Mouse (Mus musculus) embryonic fibroblast, embryonic 13.5 days (primary cell): ENCODE data around the gene Proser3. TPM values are rescaled to one million over a fixed set of nuclear protein-coding genes. Genes with fewer than 3 reads are reported as not detected.

Experiments used
- H3K27ac ChIP-seq: 2 replicates; pipeline ENCODE4 v1.5.1; 2012; ENCODE audit warnings: low read length, control low read depth, inconsistent platforms; ENCODE audit not compliant: insufficient read depth
- H3K4me1 ChIP-seq: 2 replicates; pipeline ENCODE4 v1.6.1; 2011; ENCODE audit warnings: low read length; ENCODE audit not compliant: control insufficient read depth, insufficient read depth
- H3K4me3 ChIP-seq: 2 replicates; pipeline ENCODE4 v1.5.1; 2011; ENCODE audit warnings: mild to moderate bottlenecking, control low read depth, low read length; ENCODE audit not compliant: insufficient read depth
- CTCF ChIP-seq: IDR thresholded peaks from 2 replicates; pipeline ENCODE4 v1.5.1; 2011; ENCODE audit warnings: mild to moderate bottlenecking, control low read depth, low read length, moderate library complexity, borderline replicate concordance; ENCODE audit not compliant: insufficient read depth
- POLR2A ChIP-seq: IDR thresholded peaks from 2 replicates; pipeline ENCODE4 v1.6.1; 2011; ENCODE audit warnings: low read depth, mild to moderate bottlenecking, control low read depth, low read length, moderate library complexity
- polyA plus RNA-seq: library from polyadenylated mRNA; stranded (reverse); fragments of >200 nt; gene quantifications from 2 replicates; pipeline ENCODE4 v1.2.4, GENCODE M21; 2011; ENCODE audit warnings: low read depth; ENCODE audit not compliant: missing spikeins, insufficient read length

Gene Proser3
- polyA plus RNA-seq, 1 experiment: 8.0 TPM

DNA sequence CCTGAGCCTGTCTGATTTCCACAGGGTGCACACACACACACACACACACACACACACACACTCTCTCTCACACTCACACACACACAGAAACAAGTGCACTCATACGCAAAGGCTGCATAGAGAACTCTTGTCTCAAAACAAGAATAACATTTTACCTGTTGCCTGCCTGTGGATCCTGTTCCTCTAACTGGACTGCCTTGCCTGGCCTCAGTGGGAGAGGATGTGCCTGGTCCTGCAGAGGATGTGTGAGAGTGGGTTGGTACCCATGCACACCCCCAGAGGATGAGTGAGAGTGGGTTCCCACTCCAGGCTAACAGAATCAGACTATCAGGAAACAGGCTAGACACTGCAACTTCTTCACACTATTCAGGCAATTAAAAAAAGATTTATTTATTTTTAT lies 1.5 kb downstream of the Proser3 start:
- Histone ChIP-seq H3K4me3 (no peak overlapping the region), H3K27ac (no peak overlapping the region), H3K4me1 (no peaks in the 10 kb centered on the region)
- TF ChIP-seq CTCF: no peak
- no peak for TF ChIP-seq POLR2A

DNA sequence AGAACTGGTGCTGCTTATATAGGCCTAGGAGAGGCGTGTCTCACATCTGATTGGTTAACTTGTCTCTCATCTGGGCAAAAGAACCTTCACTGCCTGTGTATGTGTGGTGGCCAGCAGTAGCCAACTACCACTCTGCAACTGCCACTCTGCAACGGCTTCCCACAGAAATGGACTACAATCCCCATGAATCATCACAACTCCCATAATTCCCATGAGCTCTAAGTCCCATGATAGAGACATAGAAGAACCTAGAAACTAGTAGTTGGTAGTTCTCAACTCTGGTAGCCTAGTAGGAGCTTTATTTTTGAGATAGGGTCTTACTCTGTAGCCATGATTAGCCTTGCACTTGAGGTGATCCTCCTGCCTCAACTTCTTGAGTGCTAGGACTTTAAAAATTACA lies 2.2 kb downstream of the Proser3 start:
- H3K4me1 ChIP-seq: no peaks in the 10 kb centered on the region
- no peak overlapping the region for H3K4me3 ChIP-seq
- no peak overlapping the region for H3K27ac ChIP-seq
- TF ChIP-seq POLR2A (no peak), CTCF (no peak)

DNA sequence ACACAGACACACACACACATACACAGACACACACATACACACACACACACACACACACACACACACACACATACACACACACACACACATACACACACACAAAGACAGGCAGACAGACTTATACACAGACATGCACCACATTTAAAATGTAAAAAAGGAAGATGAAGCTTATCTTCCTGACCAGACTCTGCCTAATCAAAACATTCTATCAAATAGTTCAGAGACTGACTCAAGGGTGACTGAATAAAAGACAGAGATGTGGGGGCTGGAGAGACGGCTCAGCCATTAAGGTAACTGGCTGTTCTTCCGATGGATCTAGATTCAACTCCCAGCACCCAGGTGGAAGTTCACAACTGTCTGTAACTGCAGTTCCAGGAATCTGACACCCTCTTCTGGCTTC lies 7.8 kb downstream of the Proser3 start:
- Histone ChIP-seq H3K4me3 (no peak overlapping the region), H3K4me1 (no peaks in the 10 kb centered on the region), H3K27ac (no peak overlapping the region)
- TF ChIP-seq CTCF (no peak), POLR2A (no peak)

DNA sequence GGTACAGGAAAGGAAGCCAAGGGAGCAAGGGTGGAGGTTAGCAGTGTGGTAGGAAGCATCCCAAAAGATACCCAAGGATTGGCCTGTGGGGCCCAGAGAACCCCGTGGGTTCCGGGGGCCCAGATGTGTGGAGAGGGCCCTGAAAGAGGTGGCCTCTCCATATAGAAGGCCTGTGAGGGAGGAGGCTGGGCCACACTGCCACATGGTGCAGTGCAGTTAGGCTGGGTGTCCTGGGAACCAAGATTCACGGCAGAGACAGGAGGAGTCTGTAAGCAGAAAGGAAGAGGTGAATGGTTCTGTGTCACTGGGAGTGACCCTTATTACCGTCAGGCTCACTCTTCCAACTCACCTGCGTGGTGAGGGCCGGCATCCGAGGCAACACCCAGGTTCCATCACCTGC lies 11.5 kb downstream of the Proser3 start:
- Histone ChIP-seq H3K4me1 (no peaks in the 10 kb centered on the region), H3K4me3 (no peak overlapping the region)
- no peak for TF ChIP-seq CTCF
- TF ChIP-seq POLR2A: no peak

DNA sequence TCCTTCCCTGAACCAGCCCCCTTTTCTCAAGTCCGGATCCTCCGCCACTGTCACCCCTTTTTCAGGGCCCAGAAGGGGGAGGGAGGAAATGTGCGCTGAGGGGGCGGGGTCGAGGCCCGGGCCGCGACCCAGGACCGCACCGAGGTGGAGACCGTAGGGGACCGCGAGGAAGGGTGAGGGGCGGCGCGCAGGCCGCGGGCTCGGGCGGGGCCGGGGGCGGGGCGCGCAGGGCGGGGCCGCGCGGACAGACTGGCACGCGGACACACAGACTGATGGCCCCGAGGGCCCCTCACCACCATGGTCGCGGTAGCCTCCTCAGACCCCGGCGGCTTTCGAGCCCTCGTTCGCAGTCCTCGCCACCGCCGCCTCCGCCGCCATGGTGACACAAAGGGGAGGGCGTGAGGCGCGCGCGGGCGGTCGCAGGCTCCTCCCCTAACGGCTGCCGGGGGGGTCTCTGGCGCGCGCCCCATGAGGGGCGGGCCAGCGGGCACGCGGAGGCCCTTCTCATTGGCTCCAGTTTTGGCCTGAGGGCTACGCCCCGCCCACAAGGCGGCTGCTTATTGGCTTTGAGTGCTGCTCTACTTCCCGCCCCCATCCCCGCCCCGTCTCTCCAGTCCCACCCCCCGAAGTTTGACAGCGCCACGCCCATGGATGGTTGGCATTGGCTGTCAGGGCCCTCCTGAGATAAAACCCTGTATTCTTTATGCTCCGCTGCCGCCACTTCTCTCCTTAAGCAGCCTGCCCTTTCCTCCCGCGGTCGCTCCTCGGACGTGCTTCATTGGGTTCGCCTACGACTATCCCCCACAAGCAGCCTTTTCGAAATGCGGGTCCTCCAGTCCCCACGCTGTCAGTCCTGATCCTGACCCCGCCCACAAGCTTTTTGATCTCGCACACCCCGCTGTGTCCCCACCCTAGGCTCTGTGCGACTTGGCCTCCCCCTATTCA lies 17.2 kb downstream of the Proser3 start, which contains the start of gene Arhgap33:
Arhgap33 (minus strand) TSS at position 428 of the 945 bp plus-strand sequence.
- Histone ChIP-seq H3K4me1 (peaks cover 3% of the 10 kb centered on the region; the same call in 1 of the 2 replicates), H3K4me3 (peak within 1 kb of the TSS; percentile 56), H3K27ac (no peak within 1 kb of the TSS)
- TF ChIP-seq CTCF (no peak), POLR2A (peak; percentile 39; the same call in 1 of the 2 replicates)

More for the DNA sequence above, 11.5 kb downstream of the Proser3 start:
- no peak overlapping the region for H3K27ac ChIP-seq

DNA sequence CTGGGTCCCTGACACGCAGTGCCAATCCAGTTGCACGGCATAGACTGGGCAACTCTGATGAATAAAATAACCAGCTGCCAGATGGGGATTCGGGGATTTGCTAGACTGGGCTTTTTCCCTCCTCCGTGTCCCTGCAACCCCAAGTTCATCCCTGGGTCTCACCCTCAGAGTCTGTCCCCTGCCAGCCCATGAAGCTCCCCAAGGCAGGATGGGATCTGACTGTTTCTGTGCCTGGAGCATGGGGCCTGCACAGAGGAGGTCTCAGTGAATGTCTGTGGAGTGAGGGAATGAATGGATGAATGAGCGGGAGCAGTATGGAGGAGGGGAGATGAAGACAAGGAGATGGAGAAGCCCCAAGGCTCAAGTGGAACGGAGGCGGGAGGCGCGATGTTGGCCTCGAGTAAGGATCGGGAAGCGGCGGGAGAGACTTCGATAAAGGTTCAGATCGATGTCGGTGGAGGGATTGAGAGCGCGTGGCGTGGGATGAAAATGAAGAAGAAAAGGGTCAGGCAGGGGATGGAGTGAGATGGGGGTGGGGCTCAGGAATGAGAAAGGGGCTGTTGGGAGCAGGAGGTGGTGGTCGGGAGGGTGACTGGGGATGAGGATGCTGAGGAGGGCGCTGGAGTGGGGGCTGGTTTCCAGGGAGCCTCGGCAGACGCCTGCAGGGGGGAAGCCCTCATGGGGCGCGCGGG lies 18.0 kb downstream of the Proser3 start:
- H3K27ac ChIP-seq: no peak overlapping the region
- no peak for TF ChIP-seq CTCF
- no peak for TF ChIP-seq POLR2A
- peak overlapping the region; percentile 53 for H3K4me3 ChIP-seq
- peaks cover 3% of the 10 kb centered on the region; the same call in 1 of the 2 replicates for H3K4me1 ChIP-seq

DNA sequence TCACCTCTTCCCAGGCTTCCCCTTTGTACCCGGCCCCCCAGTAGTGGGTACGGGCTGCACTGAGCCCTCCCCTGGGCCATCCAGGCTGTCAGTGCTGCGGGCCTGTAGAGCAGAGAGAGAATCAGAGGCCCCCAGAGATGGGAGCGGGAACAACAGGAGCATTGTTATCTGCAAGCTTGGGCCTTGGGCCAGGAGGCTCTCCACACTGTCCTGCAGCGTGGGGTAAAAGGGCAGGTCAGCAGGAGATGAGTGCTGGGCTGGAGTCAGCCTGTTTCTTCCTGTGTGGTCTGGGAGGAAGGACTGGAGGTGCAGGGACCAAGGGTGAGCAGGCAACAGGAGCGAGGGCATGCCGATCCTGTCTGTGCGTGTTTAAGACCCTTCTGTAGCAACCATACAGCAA lies 19.2 kb downstream of the Proser3 start:
- no peak overlapping the region for H3K4me3 ChIP-seq
- no peak overlapping the region for H3K27ac ChIP-seq
- peaks cover 3% of the 10 kb centered on the region; the same call in 1 of the 2 replicates for H3K4me1 ChIP-seq
- no peak for TF ChIP-seq POLR2A
- no peak for TF ChIP-seq CTCF

DNA sequence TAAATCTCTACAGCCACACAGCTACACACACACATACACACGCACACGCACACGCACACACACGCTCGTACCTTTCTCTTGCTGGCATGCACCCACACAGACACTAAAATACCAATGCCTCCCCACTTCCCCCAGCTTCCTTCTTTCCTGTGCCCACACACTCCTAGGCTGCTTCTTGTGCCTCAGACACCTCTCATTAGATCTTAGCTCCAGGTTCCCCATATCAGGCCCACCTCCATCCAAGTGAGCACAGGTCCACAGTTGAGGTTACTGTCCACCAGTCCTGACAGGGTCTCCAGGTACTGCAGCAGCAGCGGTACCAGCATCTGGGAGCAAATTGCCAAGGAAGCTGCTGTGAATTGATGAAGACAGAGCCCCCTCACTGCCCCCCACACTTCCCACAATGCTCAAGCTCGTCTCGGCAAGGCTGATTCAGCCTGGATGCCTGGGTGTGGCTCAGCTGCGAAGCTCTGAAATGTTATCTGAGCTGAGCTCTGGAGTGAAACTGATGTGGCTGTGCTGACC lies 20.7 kb downstream of the Proser3 start:
- Histone ChIP-seq H3K27ac (no peak overlapping the region), H3K4me1 (peaks cover 3% of the 10 kb centered on the region; the same call in 1 of the 2 replicates)
- TF ChIP-seq POLR2A (no peak), CTCF (no peak)

DNA sequence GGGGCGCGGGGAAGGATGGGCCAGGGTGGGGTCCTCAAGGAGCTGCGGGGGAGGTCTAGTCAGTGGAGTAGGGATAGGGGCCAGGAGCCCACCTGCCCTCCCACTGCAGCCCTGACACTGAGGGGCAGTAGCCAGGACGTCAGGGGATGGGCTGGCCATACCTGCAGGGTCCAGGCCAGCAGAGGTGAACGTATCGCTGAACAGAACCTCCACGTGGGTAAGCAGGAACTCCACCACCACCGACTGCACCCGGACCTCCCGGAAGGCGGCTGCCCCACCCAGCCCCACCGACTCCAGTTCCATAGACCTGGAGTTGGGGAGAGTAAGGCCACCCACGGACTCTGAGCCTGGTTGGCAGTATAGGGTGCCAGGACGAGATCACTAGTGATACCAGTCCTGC lies 25.1 kb downstream of the Proser3 start:
- no peak for TF ChIP-seq CTCF
- TF ChIP-seq POLR2A: no peak
- Histone ChIP-seq H3K4me1 (peaks cover 8% of the 10 kb centered on the region; the same call in 1 of the 2 replicates), H3K4me3 (no peak overlapping the region), H3K27ac (no peak overlapping the region)

More for the DNA sequence above, 20.7 kb downstream of the Proser3 start:
- H3K4me3 ChIP-seq: no peak overlapping the region
